Mouse (Mus musculus) kidney, adult 2 months (tissue): ENCODE measurements around the gene Cstad.

Source experiments
- CTCF ChIP-seq: fragments of 200-500 bp; conservative IDR thresholded peaks from 2 replicates; pipeline ENCODE4 v1.5.1; 2011; ENCODE audit warnings: low read depth, mild to moderate bottlenecking, control low read depth, low read length, moderate library complexity, mixed read lengths; ENCODE audit not compliant: insufficient read depth, insufficient read length
- POLR2A ChIP-seq: fragments of 200-500 bp; IDR thresholded peaks from one replicate; pipeline ENCODE4 v1.6.1; 2011; ENCODE audit warnings: low read depth, low read length, control low read depth

DNA sequence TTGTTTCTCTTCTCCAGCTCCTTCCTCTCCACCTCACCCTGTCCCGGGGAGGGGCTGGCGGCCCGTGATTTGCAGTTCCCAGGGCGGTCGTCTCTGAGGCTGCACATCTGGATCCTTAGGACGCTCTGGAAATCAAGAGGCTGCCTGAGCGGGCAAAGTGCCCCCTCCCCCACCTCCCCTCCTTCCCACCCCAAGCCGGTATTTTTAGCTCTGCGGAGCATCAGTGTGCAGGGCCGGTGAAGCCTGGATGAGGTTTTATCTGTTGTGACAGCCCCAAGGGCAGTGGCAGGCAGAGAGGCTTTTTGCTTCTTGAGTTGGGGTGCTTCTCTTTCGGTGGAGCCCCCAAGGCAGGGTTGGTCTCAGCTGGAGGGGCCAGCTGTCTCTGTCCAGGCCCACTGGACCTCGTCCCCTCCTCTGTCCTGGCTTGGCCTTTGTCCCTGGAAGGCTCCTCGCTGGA lies 57.8 kb downstream of the Cstad start:
- TF ChIP-seq POLR2A: no peak
- no peak for TF ChIP-seq CTCF
